ENCODE assay signal across 19 mouse cellular contexts in genomic region chr6:98983311-98983838, GRCm38 (mm10).
"Had no signal": no experiment of that assay in that cellular context is flagged by ENCODE, and none has a peak within 500 bp of the region (broad histone marks: within the 10 kb centered on the region; RNA-seq: fewer than 3 reads in every experiment).

No protein-coding gene starts in this region.

- ATAC-seq: intestine, postnatal 0 days; midbrain, embryonic 15.5 days had no signal

- H3K27me3 ChIP-seq: kidney, embryonic 15.5 days; liver, embryonic 15.5 days; midbrain, embryonic 12.5 days; midbrain, embryonic 15.5 days; neural tube, embryonic 13.5 days had no signal

- H3K9me3 ChIP-seq: kidney, embryonic 15.5 days; liver, embryonic 15.5 days; midbrain, embryonic 12.5 days; midbrain, embryonic 15.5 days; neural tube, embryonic 13.5 days had no signal

- H3K36me3 ChIP-seq: kidney, embryonic 15.5 days; liver, embryonic 15.5 days; midbrain, embryonic 12.5 days; midbrain, embryonic 15.5 days; neural tube, embryonic 13.5 days had no signal

- H3K9ac ChIP-seq: kidney, embryonic 15.5 days; liver, embryonic 15.5 days; midbrain, embryonic 12.5 days; midbrain, embryonic 15.5 days; neural tube, embryonic 13.5 days had no signal

- H3K27ac ChIP-seq: kidney, embryonic 15.5 days; left cerebral cortex, adult 2 months; liver, embryonic 15.5 days; midbrain, embryonic 12.5 days; midbrain, embryonic 15.5 days; neural tube, embryonic 13.5 days had no signal

- H3K4me3 ChIP-seq: kidney, embryonic 15.5 days; left cerebral cortex, adult 2 months; liver, embryonic 15.5 days; midbrain, embryonic 12.5 days; midbrain, embryonic 15.5 days; myocyte; neural tube, embryonic 13.5 days had no signal

- H3K4me2 ChIP-seq: kidney, embryonic 15.5 days; liver, embryonic 15.5 days; midbrain, embryonic 12.5 days; midbrain, embryonic 15.5 days; neural tube, embryonic 13.5 days had no signal

- DNase-seq: kidney, adult 8-10 months; kidney, postnatal 10 days; kidney, postnatal 36 days; lung, adult 2 months; lung, postnatal 14 days; lung, postnatal 4 days; retina, postnatal 1 day; right cerebral cortex, postnatal 25 days; thymus, adult 18-20 months; thymus, postnatal 14 days; thymus, postnatal 4 days had no signal

- H3K4me1 ChIP-seq: midbrain, embryonic 12.5 days; midbrain, embryonic 15.5 days; neural tube, embryonic 13.5 days had no signal
